Mouse (Mus musculus) hindbrain, postnatal 0 days (tissue): ENCODE measurements around the gene Dcaf8. TPM values are rescaled to one million over a fixed set of nuclear protein-coding genes. Genes with fewer than 3 reads are reported as not detected.

Experiments
- ATAC-seq: fragments of 200-750 bp; cut with Nextera tagmentation; 2 replicates; pipeline ENCODE4 v1.8.0; 2017; ENCODE audit warnings: mild to moderate bottlenecking, moderate TSS enrichment, moderate library complexity
- DNase-seq: peaks from one replicate; pipeline ENCODE4 v3.0.0-alpha.2; 2015; ENCODE audit warnings: low spot score
- H3K27ac ChIP-seq: fragments of 300-500 bp; sonication (generic); 2 replicates; pipeline ENCODE4 v1.5.1; 2014; ENCODE audit warnings: mild to moderate bottlenecking
- H3K27me3 ChIP-seq: fragments of 300-500 bp; sonication (generic); 2 replicates; pipeline ENCODE4 v1.6.1; 2014; ENCODE audit warnings: low read length, mixed read lengths; ENCODE audit not compliant: insufficient read depth
- H3K36me3 ChIP-seq: fragments of 300-500 bp; sonication (generic); 2 replicates; pipeline ENCODE4 v1.6.1; 2014; ENCODE audit warnings: low read length, mixed read lengths; ENCODE audit not compliant: insufficient read depth
- H3K4me1 ChIP-seq: fragments of 300-500 bp; sonication (generic); 2 replicates; pipeline ENCODE4 v1.6.1; 2014; ENCODE audit warnings: antibody characterized with exemption, low read length, mixed read lengths; ENCODE audit not compliant: insufficient read depth
- H3K4me2 ChIP-seq: fragments of 300-500 bp; sonication (generic); 2 replicates; pipeline ENCODE4 v1.6.1; 2014; ENCODE audit warnings: low read depth, mild to moderate bottlenecking, low read length, moderate library complexity, mixed read lengths
- H3K4me3 ChIP-seq: fragments of 300-500 bp; sonication (generic); 2 replicates; pipeline ENCODE4 v1.5.1; 2014; ENCODE audit warnings: low read length
- H3K9ac ChIP-seq: fragments of 300-500 bp; sonication (generic); replicated peaks from 2 replicates; pipeline ENCODE4 v1.6.1; 2014; ENCODE audit warnings: mild to moderate bottlenecking, low read length, moderate library complexity, mixed read lengths
- H3K9me3 ChIP-seq: fragments of 300-500 bp; sonication (generic); 2 replicates; pipeline ENCODE4 v1.6.1; 2016; ENCODE audit warnings: low read length, mixed read lengths
- CTCF ChIP-seq: IDR thresholded peaks from 2 replicates; pipeline ENCODE4 v1.5.1; 2016; ENCODE audit warnings: antibody characterized with exemption, control low read depth, low read depth
- WGBS: fragments of 180-500 bp; shearing (Covaris S2); extraction: QIAGEN DNeasy Blood & Tissue Kit; methylation state at CpG from one replicate; pipeline ENCODE4 v1.1.7; 2014; 5-methylcytosine and 5-hydroxymethylcytosine counted together
- polyA plus RNA-seq: library from polyadenylated mRNA; unstranded; fragments of >200 nt; fragmentation: Nextera tagmentation; extraction: Ambion mirVana; gene quantifications from 2 replicates; pipeline ENCODE4 v1.2.1, GENCODE M21; 2015
- total RNA-seq: library from RNA; depleted of rRNA; stranded (reverse); fragments of >200 nt; gene quantifications from 2 replicates; pipeline ENCODE4 v1.2.3, GENCODE M21; 2014; rRNA removed

Dcaf8 gene
- total RNA-seq (67.1 and 73.0 TPM in 2 replicates), polyA plus RNA-seq (73.1 and 79.1 TPM in 2 replicates)

- ATAC-seq (peak; percentile 99), DNase-seq (peak; percentile 98)
- Histone ChIP-seq H3K9me3 (no peaks in the 10 kb centered on the region), H3K4me1 (peaks cover 11% of the 10 kb centered on the region), H3K27ac (peak within 1 kb of the TSS; percentile 98), H3K36me3 (peaks cover 5% of the 10 kb centered on the region; the same call in 1 of the 2 replicates), H3K27me3 (no peaks in the 10 kb centered on the region), H3K9ac (peak within 1 kb of the TSS; percentile 100), H3K4me3 (peak within 1 kb of the TSS; percentile 97), H3K4me2 (peak within 1 kb of the TSS; percentile 77)
- under 1% methylated on average over 41 of the region's 42 CpGs for WGBS
- TF ChIP-seq CTCF = no peak
Observed at GRCm38 (mm10) chr1:172147835-172148278, at the start of gene Dcaf8. Gene Dcaf8, plus strand, starts transcription at chr1:172148084.

GRCm38 (mm10) chr1:172099325-172100033, 48.4 kb upstream of the Dcaf8 start:
- Histone ChIP-seq H3K9ac (no peak overlapping the region), H3K9me3 (no peaks in the 10 kb centered on the region), H3K27ac (no peak overlapping the region), H3K27me3 (no peaks in the 10 kb centered on the region), H3K4me3 (no peak overlapping the region), H3K4me2 (no peak overlapping the region), H3K36me3 (peaks cover 59% of the 10 kb centered on the region), H3K4me1 (no peaks in the 10 kb centered on the region)
- no peak for ATAC-seq
- TF ChIP-seq CTCF = no peak
- 61% methylated on average over 6 of the region's 6 CpGs for WGBS
- no peak for DNase-seq

DNA sequence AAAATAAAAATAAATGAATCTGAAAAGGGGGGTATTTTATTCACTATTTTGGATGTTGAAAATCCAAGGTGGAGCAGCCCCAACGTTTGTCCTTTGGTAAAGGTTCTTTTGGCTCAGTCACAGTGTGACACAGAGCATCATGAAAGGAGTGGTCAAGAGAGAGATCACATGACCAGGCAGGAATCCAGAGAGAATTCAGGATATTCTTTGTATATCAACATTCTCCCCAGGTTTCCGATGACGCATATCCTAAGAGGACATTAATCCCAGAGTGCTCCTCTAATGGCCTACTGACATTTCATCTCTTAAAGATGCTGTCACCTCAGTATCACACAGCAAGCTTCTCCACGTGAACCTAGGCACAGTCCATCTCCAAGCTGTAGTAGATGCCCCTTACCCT, 44.3 kb upstream of the Dcaf8 start:
- no peak for ATAC-seq
- no peak overlapping the region for H3K9ac ChIP-seq
- H3K4me2 ChIP-seq = no peak overlapping the region
- TF ChIP-seq CTCF = no peak
- H3K27me3 ChIP-seq = no peaks in the 10 kb centered on the region
- DNase-seq = no peak
- 85% methylated on average over 4 of the region's 4 CpGs for WGBS
- no peaks in the 10 kb centered on the region for H3K4me1 ChIP-seq
- H3K4me3 ChIP-seq = no peak overlapping the region
- peaks cover 78% of the 10 kb centered on the region for H3K36me3 ChIP-seq
- no peaks in the 10 kb centered on the region for H3K9me3 ChIP-seq
- H3K27ac ChIP-seq = no peak overlapping the region

- DNase-seq = peak; percentile 43
Observed at GRCm38 (mm10) chr1:172105101-172105500, 42.8 kb upstream of the Dcaf8 start.

GRCm38 (mm10) chr1:172107777-172108477, 40.0 kb upstream of the Dcaf8 start:
- peak; percentile 86 for ATAC-seq
- H3K27ac ChIP-seq = no peak overlapping the region
- no peaks in the 10 kb centered on the region for H3K27me3 ChIP-seq
- no peaks in the 10 kb centered on the region for H3K9me3 ChIP-seq
- TF ChIP-seq CTCF = no peak
- H3K4me2 ChIP-seq = no peak overlapping the region
- H3K4me1 ChIP-seq = no peaks in the 10 kb centered on the region
- H3K36me3 ChIP-seq = peaks cover 85% of the 10 kb centered on the region
- 43% methylated on average over 10 of the region's 10 CpGs for WGBS
- DNase-seq = peak; percentile 54
- H3K9ac ChIP-seq = no peak overlapping the region
- H3K4me3 ChIP-seq = no peak overlapping the region

More at GRCm38 (mm10) chr1:172105101-172105500, 42.8 kb upstream of the Dcaf8 start:
- Histone ChIP-seq H3K9ac (no peak overlapping the region), H3K27ac (no peak overlapping the region), H3K9me3 (no peaks in the 10 kb centered on the region), H3K4me1 (no peaks in the 10 kb centered on the region), H3K36me3 (peaks cover 81% of the 10 kb centered on the region), H3K4me2 (no peak overlapping the region), H3K27me3 (no peaks in the 10 kb centered on the region), H3K4me3 (no peak overlapping the region)
- TF ChIP-seq CTCF = peak; percentile 37; the same call in 1 of the 2 replicates
- WGBS = 75% methylated on average over 11 of the region's 11 CpGs
- no peak for ATAC-seq

GRCm38 (mm10) chr1:172116948-172117347, 30.9 kb upstream of the Dcaf8 start:
- DNase-seq (no peak), ATAC-seq (no peak)
- 95% methylated on average over 5 of the region's 5 CpGs for WGBS
- Histone ChIP-seq H3K27ac (no peak overlapping the region), H3K9me3 (no peaks in the 10 kb centered on the region), H3K4me1 (no peaks in the 10 kb centered on the region), H3K4me2 (no peak overlapping the region), H3K36me3 (peaks cover 97% of the 10 kb centered on the region), H3K9ac (no peak overlapping the region), H3K27me3 (no peaks in the 10 kb centered on the region), H3K4me3 (no peak overlapping the region)
- TF ChIP-seq CTCF = no peak
